In genomic region chr17:83525596-83525995, GRCm38 (mm10) we compare ENCODE assay signal across 9 mouse cellular contexts. TPM values are rescaled to one million over a fixed set of nuclear protein-coding genes. Genes with fewer than 3 reads are reported as not detected.
DNase-seq lines count a peak whose midpoint lies in the region; ATAC-seq and TF ChIP-seq lines count a peak whose summit lies in the region.
"Had no signal": no experiment of that assay in that cellular context is flagged by ENCODE, and none has a peak within 500 bp of the region (broad histone marks: within the 10 kb centered on the region; RNA-seq: fewer than 3 reads in every experiment).

No protein-coding gene starts in this region.

- H3K27ac ChIP-seq in heart, embryonic 12.5 days (ENCODE audit: poor library complexity, severe bottlenecking), result peak overlapping the region; percentile 80
- H3K27ac ChIP-seq in intestine, postnatal 0 days (ENCODE audit: low read depth, low read length), result no peak overlapping the region

- no peaks in the 10 kb centered on the region for H3K9me3 ChIP-seq in heart, embryonic 12.5 days (replicated peaks)
- H3K9me3 ChIP-seq in intestine, postnatal 0 days (ENCODE audit: control insufficient read depth), result no peaks in the 10 kb centered on the region
- H3K9me3 ChIP-seq: limb, embryonic 12.5 days had no signal

- TF ChIP-seq CTCF in intestine, postnatal 0 days (IDR thresholded peaks at IDR 0.05; ENCODE audit: low read depth), result no peak

- no peaks in the 10 kb centered on the region for H3K27me3 ChIP-seq in heart, embryonic 12.5 days (replicated peaks)
- H3K27me3 ChIP-seq in intestine, postnatal 0 days (replicated peaks; ENCODE audit: control insufficient read depth, insufficient read depth, low read length), result no peaks in the 10 kb centered on the region

- H3K4me3 ChIP-seq in heart, embryonic 12.5 days, result no peak overlapping the region
- no peak overlapping the region for H3K4me3 ChIP-seq in intestine, postnatal 0 days (ENCODE audit: low read depth, low read length)
- H3K4me3 ChIP-seq: limb, embryonic 12.5 days had no signal

- 8% methylated on average over 8 of the region's 8 CpGs for WGBS in heart, embryonic 12.5 days
- WGBS in intestine, postnatal 0 days, result 14% methylated on average over 8 of the region's 8 CpGs

- H3K4me1 ChIP-seq in heart, embryonic 12.5 days (replicated peaks), result peaks cover 38% of the 10 kb centered on the region
- peaks cover 18% of the 10 kb centered on the region; the same call in 1 of the 2 replicates for H3K4me1 ChIP-seq in intestine, postnatal 0 days (replicated peaks; ENCODE audit: control insufficient read depth, insufficient read depth, low read length)

- peak overlapping the region; percentile 37; the same call in 1 of the 2 replicates for H3K9ac ChIP-seq in heart, embryonic 12.5 days
- H3K9ac ChIP-seq in intestine, postnatal 0 days (ENCODE audit: low read depth, low read length), result no peak overlapping the region
- H3K9ac ChIP-seq: limb, embryonic 12.5 days had no signal

- no peak for ATAC-seq in heart, embryonic 12.5 days (ENCODE audit: insufficient number of reproducible peaks, low FRiP score)
- ATAC-seq in intestine, postnatal 0 days, result no peak
- ATAC-seq in monocyte, adult 5-6 weeks (replicated peaks; ENCODE audit: insufficient number of reproducible peaks, low FRiP score, low TSS enrichment, poor library complexity, severe bottlenecking), result no peak

- peak overlapping the region; percentile 48 for H3K4me2 ChIP-seq in heart, embryonic 12.5 days
- peak overlapping the region; percentile 48 for H3K4me2 ChIP-seq in intestine, postnatal 0 days (replicated peaks; ENCODE audit: low read depth)

- no peaks in the 10 kb centered on the region for H3K36me3 ChIP-seq in heart, embryonic 12.5 days
- H3K36me3 ChIP-seq in intestine, postnatal 0 days (ENCODE audit: control insufficient read depth, insufficient read depth), result no peaks in the 10 kb centered on the region
- H3K36me3 ChIP-seq: limb, embryonic 12.5 days had no signal

- no peak for DNase-seq in heart, adult 18-20 months
- DNase-seq in ovary, adult 18-20 months (ENCODE audit: low spot score), result peak; percentile 52
- no peak for DNase-seq in ovary, postnatal 14 days (ENCODE audit: low spot score)
- peak; percentile 59 for DNase-seq in retina, postnatal 1 day
- DNase-seq in layer of hippocampus, adult 9-10 months (ENCODE audit: low spot score), result no peak

RNA-seq across cellular contexts. Expression of gene Cox7a2l, which starts 8.5 kb away (rescaled TPM):
- 188 and 192 TPM in 2 replicates for polyA plus RNA-seq in heart, embryonic 12.5 days (2016; fragmentation: Nextera tagmentation; extraction: Ambion mirVana)
- total RNA-seq in heart, adult 18-20 months (2021), result 100 to 1,000 TPM; 309 to 336 TPM
- polyA plus RNA-seq in intestine, postnatal 0 days (2015; fragmentation: Nextera tagmentation; extraction: Ambion mirVana), result 226 and 233 TPM in 2 replicates
- 273 to 460 TPM (median 440 TPM) in 3 replicates for total RNA-seq in monocyte, adult 5-6 weeks (2017)

Comparison
In these comparisons a context has a peak if more than half of its experiments do, and no peak if none do; other contexts are left out.
1. DNase-seq: peak in ovary, adult 18-20 months (single experiment) and retina, postnatal 1 day (single experiment); none in heart, adult 18-20 months (0 of 2), ovary, postnatal 14 days (single experiment) and layer of hippocampus, adult 9-10 months (single experiment).